Mouse (Mus musculus) midbrain, embryonic 12.5 days (tissue): ENCODE measurements around the gene Clcnka. TPM values are rescaled to one million over a fixed set of nuclear protein-coding genes. Genes with fewer than 3 reads are reported as not detected.

Experiments used
- ATAC-seq: fragments of 200-750 bp; cut with Nextera tagmentation; 2 replicates; pipeline ENCODE4 v1.8.0; 2017; ENCODE audit warnings: low read depth, moderate TSS enrichment, moderate library complexity; ENCODE audit not compliant: low FRiP score
- H3K27ac ChIP-seq: fragments of 300-500 bp; sonication (generic); replicated peaks from 2 replicates; pipeline ENCODE4 v1.5.1; 2016; ENCODE audit warnings: mild to moderate bottlenecking
- H3K27me3 ChIP-seq: fragments of 300-500 bp; sonication (generic); 2 replicates; pipeline ENCODE4 v1.6.1; 2016; ENCODE audit warnings: mild to moderate bottlenecking
- H3K36me3 ChIP-seq: fragments of 300-500 bp; sonication (generic); 2 replicates; pipeline ENCODE4 v1.6.1; 2016
- H3K4me1 ChIP-seq: fragments of 300-500 bp; sonication (generic); 2 replicates; pipeline ENCODE4 v1.6.1; 2016
- H3K4me2 ChIP-seq: fragments of 300-500 bp; sonication (generic); replicated peaks from 2 replicates; pipeline ENCODE4 v1.6.1; 2016; ENCODE audit warnings: mild to moderate bottlenecking, moderate library complexity
- H3K4me3 ChIP-seq: fragments of 300-500 bp; sonication (generic); 2 replicates; pipeline ENCODE4 v1.5.1; 2016; ENCODE audit warnings: mild to moderate bottlenecking
- H3K9ac ChIP-seq: fragments of 300-500 bp; sonication (generic); replicated peaks from 2 replicates; pipeline ENCODE4 v1.6.1; 2016; ENCODE audit warnings: mild to moderate bottlenecking, moderate library complexity
- H3K9me3 ChIP-seq: fragments of 300-500 bp; sonication (generic); 2 replicates; pipeline ENCODE4 v1.6.1; 2016; ENCODE audit warnings: mild to moderate bottlenecking
- WGBS: fragments of 180-500 bp; shearing (Covaris S2); methylation state at CpG from one replicate; pipeline ENCODE4 v1.1.7; 2016; 5-methylcytosine and 5-hydroxymethylcytosine counted together
- microRNA-seq: library from miRNA; unstranded; fragments of <30 nt; microRNA quantifications from one replicate; pipeline ENCODE4, GENCODE M21; 2017
- polyA plus RNA-seq: library from polyadenylated mRNA; unstranded; fragments of >200 nt; fragmentation: Nextera tagmentation; extraction: Ambion mirVana; gene quantifications from 2 replicates; pipeline ENCODE4 v1.2.1, GENCODE M21; 2016

The Clcnka gene
- polyA plus RNA-seq, 1 experiment from 2014 or later = not detected

DNA sequence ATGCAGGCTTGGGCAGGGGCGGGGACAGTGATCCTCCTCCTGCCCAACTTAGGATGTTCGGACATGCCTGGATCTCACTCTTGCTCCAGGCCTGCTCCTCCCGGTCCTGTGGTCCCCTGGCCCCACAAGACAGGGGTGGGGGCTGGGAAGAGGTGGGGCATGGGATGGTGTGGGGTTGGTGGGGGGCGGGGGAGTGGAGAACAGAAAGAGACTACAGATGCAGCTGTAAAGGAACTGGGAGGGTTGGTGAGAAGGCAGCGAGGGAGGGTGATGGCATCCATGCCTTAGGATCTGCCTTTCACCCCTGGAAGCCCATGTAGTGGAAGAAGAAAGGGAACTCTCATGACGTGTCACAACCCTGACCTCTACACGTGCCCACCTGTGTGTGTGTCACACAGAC, 57.0 kb downstream of the Clcnka start:
- Histone ChIP-seq H3K36me3 (no peaks in the 10 kb centered on the region), H3K4me2 (no peak overlapping the region), H3K27me3 (peaks cover 8% of the 10 kb centered on the region), H3K4me1 (peaks cover 22% of the 10 kb centered on the region), H3K27ac (no peak overlapping the region), H3K9ac (no peak overlapping the region), H3K4me3 (no peak overlapping the region), H3K9me3 (0 out of 2 replicates have a peak, but pooled peaks cover 3% of the 10 kb centered on the region)
- no peak for ATAC-seq
- 63% methylated on average over 7 of the region's 7 CpGs for WGBS

- H3K4me2 ChIP-seq = no peak overlapping the region
- WGBS = 38% methylated on average over 1 of the region's 1 CpGs
- no peak overlapping the region for H3K4me3 ChIP-seq
- peaks cover 45% of the 10 kb centered on the region for H3K4me1 ChIP-seq
- H3K9ac ChIP-seq = no peak overlapping the region
- H3K27ac ChIP-seq = peak overlapping the region; percentile 7; the same call in 1 of the 2 replicates
- no peaks in the 10 kb centered on the region for H3K36me3 ChIP-seq
- H3K27me3 ChIP-seq = peaks cover 8% of the 10 kb centered on the region
- no peaks in the 10 kb centered on the region for H3K9me3 ChIP-seq
- ATAC-seq = no peak
These were observed 59.7 kb downstream of the Clcnka start for GRCm38 (mm10) chr4:141338853-141339252.

DNA sequence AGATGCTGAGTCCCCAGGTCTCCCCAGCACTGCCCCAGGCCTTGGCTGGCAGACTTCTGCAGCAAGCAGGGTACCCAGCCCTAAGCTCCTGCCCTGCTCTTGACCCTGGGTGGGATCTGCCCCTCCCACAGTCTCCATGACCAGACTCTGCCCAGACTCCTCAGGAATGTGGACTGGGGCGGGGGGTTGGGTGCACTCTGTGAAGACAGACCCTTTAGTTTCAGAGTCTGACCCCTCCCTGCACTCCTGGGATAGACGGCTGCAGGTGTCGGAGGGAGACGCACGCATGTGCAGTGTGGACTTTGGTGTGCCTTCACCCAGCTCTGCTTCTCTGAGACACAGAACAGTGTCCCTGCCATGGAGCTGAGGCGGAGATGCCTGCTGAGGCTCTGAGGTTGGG, 60.5 kb downstream of the Clcnka start:
- no peak for ATAC-seq
- Histone ChIP-seq H3K27ac (peak overlapping the region; percentile 7; the same call in 1 of the 2 replicates), H3K9me3 (no peaks in the 10 kb centered on the region), H3K36me3 (no peaks in the 10 kb centered on the region), H3K27me3 (peaks cover 8% of the 10 kb centered on the region), H3K9ac (0 out of 2 replicates have a peak overlapping the region, but pooled peaks have one; percentile 2), H3K4me2 (no peak overlapping the region; the same call in 1 of the 2 replicates), H3K4me1 (peaks cover 48% of the 10 kb centered on the region), H3K4me3 (no peak overlapping the region)
- WGBS = 29% methylated on average over 6 of the region's 6 CpGs

DNA sequence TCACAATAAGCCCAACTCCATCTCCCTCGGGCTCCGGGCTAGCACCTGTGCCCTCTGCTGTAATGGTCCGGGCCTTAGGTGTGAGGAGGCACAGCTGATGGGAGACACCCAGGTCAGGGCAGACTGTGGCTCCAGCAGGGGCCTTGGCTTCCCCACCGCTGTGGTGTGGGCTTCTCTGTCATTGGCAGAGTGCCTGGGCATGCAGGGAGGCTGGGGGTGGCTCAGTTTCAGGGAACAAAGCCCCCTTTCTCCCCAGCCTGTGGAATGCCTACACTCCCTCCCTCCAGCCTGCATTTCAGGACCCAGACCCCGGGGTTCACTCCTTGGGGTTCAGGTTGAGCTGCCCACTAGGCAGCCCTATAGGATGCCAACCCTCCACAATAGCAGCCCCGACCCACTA, 62.3 kb downstream of the Clcnka start:
- Histone ChIP-seq H3K4me1 (peaks cover 48% of the 10 kb centered on the region), H3K9ac (no peak overlapping the region)
- ATAC-seq = no peak

GRCm38 (mm10) chr4:141335263-141335796, 63.2 kb downstream of the Clcnka start:
- Histone ChIP-seq H3K4me3 (no peak overlapping the region), H3K9me3 (no peaks in the 10 kb centered on the region), H3K4me1 (peaks cover 48% of the 10 kb centered on the region), H3K27me3 (peaks cover 5% of the 10 kb centered on the region; the same call in 1 of the 2 replicates), H3K4me2 (0 out of 2 replicates have a peak overlapping the region, but pooled peaks have one; percentile 9), H3K9ac (no peak overlapping the region; the same call in 1 of the 2 replicates), H3K27ac (peak overlapping the region; percentile 74), H3K36me3 (no peaks in the 10 kb centered on the region)
- peak; percentile 91 for ATAC-seq
- 0% methylated on average over 3 of the region's 3 CpGs for WGBS

More for the DNA sequence above, 62.3 kb downstream of the Clcnka start:
- H3K36me3 ChIP-seq = no peaks in the 10 kb centered on the region
- H3K27me3 ChIP-seq = peaks cover 5% of the 10 kb centered on the region; the same call in 1 of the 2 replicates
- WGBS = 62% methylated on average over 6 of the region's 6 CpGs
- no peak overlapping the region for H3K4me2 ChIP-seq
- no peaks in the 10 kb centered on the region for H3K9me3 ChIP-seq
- H3K4me3 ChIP-seq = no peak overlapping the region
- H3K27ac ChIP-seq = peak overlapping the region; percentile 74

GRCm38 (mm10) chr4:141334695-141335094, 63.8 kb downstream of the Clcnka start:
- ATAC-seq = peak; percentile 35
- Histone ChIP-seq H3K9ac (no peak overlapping the region), H3K4me3 (no peak overlapping the region), H3K36me3 (no peaks in the 10 kb centered on the region), H3K27me3 (no peaks in the 10 kb centered on the region; the same call in 1 of the 2 replicates), H3K4me1 (peaks cover 48% of the 10 kb centered on the region), H3K4me2 (0 out of 2 replicates have a peak overlapping the region, but pooled peaks have one; percentile 9), H3K9me3 (no peaks in the 10 kb centered on the region), H3K27ac (peak overlapping the region; percentile 74)
- whole genome bisulfite sequencing = 25% methylated on average over 5 of the region's 5 CpGs

Small RNAs within 50 kb of the gene (microRNA-seq; reads per million reads assigned to microRNA genes)
- not detected for gene Gm25690

Other genes with a start within 250 kb of the Clcnka start
- 6.4 and 7.1 TPM in 2 replicates for gene Rsg1, start 184.8 kb downstream of the Clcnka start, polyA plus RNA-seq
- 2.1 and 2.7 TPM in 2 replicates for gene Arhgef19, start 159.2 kb downstream of the Clcnka start, polyA plus RNA-seq
- gene Epha2, start 97.5 kb downstream of the Clcnka start, polyA plus RNA-seq = 6.5 and 7.8 TPM in 2 replicates
- 3.5 and 3.8 TPM in 2 replicates for gene Fam131c, start 30.5 kb downstream of the Clcnka start, polyA plus RNA-seq
- gene Clcnkb, start 17.3 kb upstream of the Clcnka start, polyA plus RNA-seq = not detected in 2 replicates
- gene Hspb7, start 22.1 kb upstream of the Clcnka start, polyA plus RNA-seq = 0.13 TPM in 1 of 2 replicates, not detected in the other
- gene Srarp, start 37.4 kb upstream of the Clcnka start, polyA plus RNA-seq = 0.20 TPM in 1 of 2 replicates, not detected in the other
- gene Zbtb17, start 45.9 kb upstream of the Clcnka start, polyA plus RNA-seq = 61.1 and 63.8 TPM in 2 replicates
- 22.2 and 24.2 TPM in 2 replicates for gene Spen, start 139.9 kb upstream of the Clcnka start, polyA plus RNA-seq
- 22.2 and 28.7 TPM in 2 replicates for gene Fblim1, start 207.4 kb upstream of the Clcnka start, polyA plus RNA-seq
- 0.26 and 0.41 TPM in 2 replicates for gene Tmem82, start 219.9 kb upstream of the Clcnka start, polyA plus RNA-seq
- 0.06 TPM in 1 of 2 replicates, not detected in the other for gene Slc25a34, start 225.1 kb upstream of the Clcnka start, polyA plus RNA-seq